Mouse (Mus musculus): ENCODE data around the gene Prdx6. TPM values are rescaled to one million over a fixed set of nuclear protein-coding genes. Genes with fewer than 3 reads are reported as not detected.
A peak's percentile ranks its signal among the peaks of the same experiment; 100 is the strongest.
"Not testable (repeated sequence)": the region's sequence is repeated elsewhere in the genome, so short reads cannot be mapped to it uniquely, and the experiment has no call there.

The Prdx6 gene
- total RNA-seq, 2 experiments from 2014 or later: 97.9 to 112 TPM

DNA sequence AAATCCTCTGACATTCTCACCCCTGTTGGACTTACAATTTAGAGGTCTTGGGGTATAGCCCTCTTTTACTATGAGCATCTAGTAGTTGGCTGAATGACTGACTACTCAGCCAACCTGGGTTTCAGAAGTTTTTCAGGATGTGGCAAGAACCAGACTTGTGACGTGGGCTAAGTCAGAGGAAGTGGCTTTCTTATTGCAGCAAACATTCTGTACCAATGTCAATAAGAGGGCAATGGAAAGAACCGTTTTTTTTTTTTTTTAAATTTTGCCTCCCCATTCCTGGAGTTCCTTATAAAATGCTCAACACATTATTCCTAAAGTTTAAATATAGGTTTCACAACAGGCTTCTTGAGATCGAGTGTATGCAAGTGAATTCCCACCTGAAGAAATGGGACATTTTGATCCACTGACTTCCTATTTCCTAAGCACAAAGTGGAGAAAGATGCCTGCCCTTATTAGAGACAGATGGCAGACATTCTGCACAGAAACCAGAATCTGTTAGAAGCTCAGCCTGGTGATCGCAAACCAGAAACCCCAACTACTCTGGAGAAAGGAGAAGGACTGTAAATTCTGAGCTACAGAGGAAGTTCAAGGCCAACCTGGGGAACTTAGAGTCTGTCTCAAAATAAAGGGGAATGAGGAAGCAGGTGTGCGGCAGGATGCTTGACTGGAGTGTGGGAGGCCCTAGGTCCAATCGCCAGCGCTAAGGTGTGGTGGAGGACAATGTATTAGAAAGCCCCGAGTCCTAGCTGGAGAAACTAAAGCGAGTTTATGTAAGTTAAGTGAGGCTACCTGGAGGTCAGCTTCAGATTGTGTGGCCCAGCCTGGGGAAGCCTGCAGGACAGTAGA is 622 bp upstream of the Prdx6 start:
- intact Hi-C loops (cut with DNase I): no loop called here
- no peak for DNase-seq

DNA sequence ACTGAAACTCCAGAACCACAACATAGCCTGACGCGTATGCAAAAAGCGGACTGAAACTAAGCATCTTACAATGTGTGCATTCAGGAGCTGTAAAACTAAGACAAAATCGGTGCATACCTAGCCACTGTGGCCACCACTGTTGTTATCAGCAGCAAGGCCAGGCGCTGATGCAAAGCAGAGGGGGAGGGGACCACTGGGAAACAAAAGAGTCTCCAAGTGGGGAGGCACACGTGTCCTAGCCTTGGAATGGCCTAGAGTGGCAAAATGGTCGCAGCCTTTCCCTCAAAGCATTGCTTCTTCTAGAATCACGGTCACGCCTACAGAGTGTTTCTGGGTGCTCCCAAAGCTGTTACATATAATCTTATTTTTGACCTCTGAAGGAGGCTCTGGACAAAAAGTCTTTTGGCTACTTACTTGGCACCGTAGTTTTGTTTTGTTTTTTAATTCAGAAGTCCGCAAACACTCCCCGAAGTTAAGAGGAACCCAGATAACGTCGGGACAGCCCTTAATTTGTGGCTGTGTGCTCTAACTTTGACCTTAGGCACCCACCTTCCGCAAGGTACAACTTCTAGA is 902 bp downstream of the Prdx6 start:
- intact Hi-C loops (cut with DNase I): no loop called here

DNA sequence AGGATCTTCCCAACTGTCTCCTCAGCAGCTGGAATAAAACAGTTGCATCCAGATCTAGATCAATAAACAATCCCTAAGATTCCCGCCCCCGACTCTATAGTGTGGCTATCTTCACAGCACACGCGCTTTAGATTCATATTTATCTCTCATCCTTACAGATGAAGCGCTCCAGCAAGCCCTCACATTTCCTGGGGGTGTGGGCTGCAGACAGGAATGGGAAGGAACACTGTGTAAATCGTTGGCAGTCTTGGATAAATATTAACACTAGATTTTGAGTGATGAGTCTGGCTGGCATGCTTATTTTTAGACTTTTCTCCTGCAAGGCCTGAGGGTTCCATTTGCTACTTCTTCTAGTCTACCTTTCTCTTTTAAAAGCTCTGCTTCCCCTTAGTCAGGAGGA is 1.6 kb downstream of the Prdx6 start:
- intact Hi-C loops (cut with DNase I): no loop called here
- no peak for DNase-seq

More for the DNA sequence above, 902 bp downstream of the Prdx6 start:
- DNase-seq: peak; percentile 53

DNA sequence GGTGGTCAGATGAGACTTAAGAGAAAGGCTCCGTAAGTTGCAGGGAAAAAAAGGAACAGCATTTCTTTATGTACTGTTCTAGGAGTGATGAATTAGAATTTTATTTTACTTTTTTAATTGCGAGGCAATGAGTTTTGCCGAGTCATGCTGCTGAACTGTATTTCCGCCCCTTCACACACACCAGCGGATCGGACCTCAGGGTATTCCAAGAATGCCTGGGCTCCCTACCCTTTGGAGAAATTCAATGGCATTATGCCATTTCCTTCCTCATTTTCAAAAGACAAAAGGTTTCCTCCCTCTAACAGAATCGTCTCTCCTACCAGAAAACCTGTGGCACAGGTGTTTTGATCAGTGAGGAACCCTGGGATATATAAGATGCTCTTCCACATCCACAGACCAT is 2.3 kb downstream of the Prdx6 start:
- intact Hi-C loops (cut with DNase I): no loop called here
- DNase-seq: no peak

DNA sequence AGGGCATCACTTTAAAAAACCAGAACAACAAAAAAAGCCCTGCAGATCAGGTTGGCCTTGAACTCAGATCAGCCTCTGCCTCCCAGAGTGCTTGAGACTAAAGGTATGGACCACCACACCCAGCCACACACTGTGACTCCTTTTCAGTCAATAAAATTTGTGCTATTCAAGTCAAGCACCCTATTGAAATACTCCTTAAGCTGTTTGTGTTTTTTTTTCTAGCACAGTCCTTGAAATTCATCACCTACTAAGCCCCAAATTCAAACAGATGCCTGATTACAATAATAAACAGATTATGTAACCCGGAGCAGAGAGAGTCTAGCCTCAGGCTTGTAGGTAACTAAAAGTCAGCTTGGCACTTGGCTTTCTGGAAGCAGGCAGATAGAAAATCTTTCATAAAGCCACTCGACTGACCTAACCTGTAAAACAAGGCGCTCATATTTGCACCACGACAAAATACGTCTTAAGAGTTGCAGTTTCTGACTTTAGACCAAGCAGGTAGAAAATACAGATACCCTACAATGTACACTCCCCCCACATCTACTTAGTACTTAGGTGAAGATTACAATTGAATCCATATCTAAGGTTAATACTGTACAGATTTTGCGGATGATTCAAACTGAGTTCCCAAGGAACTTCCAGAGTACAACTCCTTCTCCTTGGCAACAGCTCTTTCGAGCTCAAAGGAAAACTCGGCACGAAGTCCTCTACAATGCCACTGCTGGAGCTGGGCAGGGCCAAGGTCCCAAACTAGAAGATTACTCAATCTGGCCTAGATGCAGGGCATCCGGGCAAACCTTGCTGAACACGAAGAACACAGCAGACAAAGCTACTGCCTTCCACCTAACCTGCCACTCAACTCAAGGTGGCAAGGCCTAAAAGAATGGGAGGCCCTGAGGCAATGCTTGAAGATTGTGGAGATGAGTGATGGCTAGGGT is 3.1 kb downstream of the Prdx6 start:
- no peak for DNase-seq
- intact Hi-C loops (cut with DNase I): no loop called here

DNA sequence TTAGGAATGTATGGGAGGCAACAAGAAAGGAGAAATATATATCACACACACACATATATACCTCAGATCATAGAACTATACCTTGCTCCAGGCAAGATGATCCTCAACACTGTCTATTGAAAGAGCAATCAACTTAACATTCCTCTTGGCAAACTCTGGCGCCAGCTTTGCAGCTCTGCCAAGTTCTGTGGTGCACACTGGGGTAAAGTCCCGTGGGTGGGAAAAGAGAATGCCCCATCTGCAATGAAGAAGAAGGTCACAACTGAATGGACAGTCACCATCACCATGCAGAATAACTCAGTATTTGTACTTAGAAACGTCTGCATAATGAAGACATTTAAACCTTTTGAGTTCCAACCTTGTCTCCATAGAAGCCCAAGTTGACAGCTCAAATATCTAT is 3.8 kb downstream of the Prdx6 start:
- intact Hi-C loops (cut with DNase I): no loop called here
- peak; percentile 17 for DNase-seq

DNA sequence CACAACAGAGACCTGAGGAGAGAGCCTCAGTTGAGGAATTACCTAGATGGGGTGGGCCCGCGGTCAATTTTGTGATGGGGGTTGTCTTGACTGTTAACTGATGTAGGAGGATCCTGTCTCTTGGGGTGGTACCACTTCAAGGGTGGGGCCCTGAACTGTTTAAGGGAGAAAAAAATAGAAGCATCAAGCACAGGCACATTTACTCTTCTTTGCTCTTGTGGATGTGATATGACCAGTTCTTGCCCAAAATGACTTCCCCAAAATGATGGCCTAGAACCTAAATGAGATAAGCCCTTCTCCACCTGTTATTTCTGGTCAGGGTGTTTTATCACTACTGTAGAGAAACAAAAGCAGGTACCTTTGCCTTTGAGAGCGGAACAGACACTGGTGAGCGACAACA is 13.3 kb downstream of the Prdx6 start:
- intact Hi-C loops (cut with DNase I): no loop called here
- DNase-seq: no peak

DNA sequence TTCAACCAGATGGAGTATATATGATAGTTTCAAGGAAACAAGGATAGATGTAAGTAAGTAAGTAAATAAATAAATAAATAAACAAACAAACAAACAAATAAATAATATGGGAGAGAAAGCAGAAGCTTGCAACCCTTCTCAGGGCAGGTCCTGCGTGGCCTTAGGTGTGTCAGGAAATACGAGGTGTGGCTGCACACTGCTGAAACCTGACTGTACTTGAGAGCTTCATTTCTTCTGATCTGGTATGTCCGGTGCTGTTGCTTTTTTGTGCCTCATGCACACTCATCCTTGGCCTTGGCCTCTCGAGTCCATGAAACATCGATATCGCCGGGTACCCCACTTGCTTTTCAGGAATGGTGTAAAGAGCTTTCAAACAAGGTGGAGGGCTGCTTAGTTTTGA is 13.7 kb downstream of the Prdx6 start:
- intact Hi-C loops (cut with DNase I): no loop called here
- no peak for DNase-seq

DNA sequence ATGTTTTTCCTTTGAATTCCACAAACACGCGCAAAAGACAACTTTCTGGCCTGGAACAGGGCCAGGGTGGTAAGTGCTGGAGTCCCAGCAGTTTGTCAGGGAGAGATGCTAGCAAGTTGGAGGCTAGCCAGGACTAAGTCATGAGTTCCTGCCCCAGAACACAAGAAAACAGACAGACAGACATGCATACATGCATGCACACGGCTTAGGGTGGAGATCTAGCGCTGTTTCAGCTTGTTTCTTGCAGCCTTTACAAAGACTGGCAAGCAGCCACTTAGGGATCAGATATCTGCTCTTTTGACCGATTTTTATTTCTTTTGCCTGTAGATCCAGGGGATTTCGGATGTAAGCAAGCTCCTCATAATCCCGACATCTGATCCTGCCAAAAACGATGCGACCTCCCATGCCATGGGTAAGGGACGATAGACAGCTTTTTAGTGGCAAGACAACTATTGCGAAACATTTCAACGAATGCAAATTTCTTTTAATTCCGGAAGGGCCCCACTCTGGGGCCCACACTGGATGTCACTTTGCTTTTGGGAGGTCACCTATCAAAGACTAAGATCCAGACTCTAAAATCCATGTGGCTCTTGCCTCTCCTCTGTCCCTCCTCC is 17.7 kb downstream of the Prdx6 start:
- no peak for DNase-seq
- intact Hi-C loops (cut with DNase I): no loop called here

DNA sequence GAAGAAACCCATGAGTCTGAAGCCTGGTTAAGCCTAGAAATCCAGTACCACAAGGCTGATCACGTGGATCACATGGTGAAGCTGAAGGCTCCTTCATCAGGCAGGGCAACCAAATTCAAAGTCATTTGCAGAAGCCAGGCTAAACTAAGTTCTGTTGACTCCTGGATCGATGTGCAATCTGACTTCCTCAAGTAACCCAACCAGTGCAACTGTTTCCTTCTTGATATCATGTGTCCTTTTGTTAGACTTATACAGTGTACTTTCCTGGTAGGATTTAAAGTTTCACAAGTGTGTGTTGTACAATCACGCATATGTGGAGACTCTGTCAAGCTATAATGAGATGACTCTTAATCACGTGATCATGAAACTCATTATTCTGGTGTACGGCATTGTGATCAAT is 18.8 kb downstream of the Prdx6 start:
- intact Hi-C loops (cut with DNase I): no loop called here
- DNase-seq: no peak

DNA sequence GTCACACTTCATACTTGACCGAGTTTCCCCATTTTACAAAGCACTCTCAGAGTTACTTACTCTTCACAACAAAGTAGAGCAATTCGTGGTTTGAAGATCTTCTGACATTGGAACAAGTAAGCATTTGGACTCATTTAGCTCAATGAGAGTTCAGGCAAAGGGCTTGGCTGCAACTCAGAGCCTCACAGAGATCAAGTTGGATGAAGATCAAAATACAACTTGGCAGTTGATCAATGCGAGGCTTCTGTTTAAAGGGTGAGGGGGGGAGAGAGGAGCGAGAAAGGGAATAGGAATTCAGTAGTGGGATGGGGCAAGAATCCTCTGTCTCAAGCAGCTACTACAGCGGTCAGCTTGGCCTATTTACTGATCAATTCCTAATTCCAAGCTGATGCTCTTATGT is 26.2 kb downstream of the Prdx6 start:
- DNase-seq: peak; percentile 54
- intact Hi-C loops (cut with DNase I): no loop called here

DNA sequence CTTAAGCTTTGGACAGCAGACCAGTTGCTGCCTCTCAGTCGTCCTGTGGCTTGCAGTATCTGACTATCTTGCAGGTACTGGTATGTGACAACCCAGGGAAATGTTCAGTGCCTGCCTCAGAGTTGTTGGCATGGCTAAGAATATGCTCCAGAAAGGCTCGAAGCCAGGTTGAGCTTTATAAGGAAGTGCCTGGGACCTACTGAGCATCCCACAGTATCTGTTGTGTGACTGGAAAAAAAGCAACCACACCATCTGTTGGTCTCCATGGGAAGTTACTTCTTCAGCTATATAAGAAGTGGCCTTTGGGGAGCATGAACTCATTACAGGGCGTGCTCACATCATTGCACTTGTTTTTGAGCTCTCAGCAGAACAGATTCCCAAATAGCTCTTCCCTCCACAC is 31.2 kb downstream of the Prdx6 start:
- no peak for DNase-seq
- intact Hi-C loops (cut with DNase I): no loop called here

DNA sequence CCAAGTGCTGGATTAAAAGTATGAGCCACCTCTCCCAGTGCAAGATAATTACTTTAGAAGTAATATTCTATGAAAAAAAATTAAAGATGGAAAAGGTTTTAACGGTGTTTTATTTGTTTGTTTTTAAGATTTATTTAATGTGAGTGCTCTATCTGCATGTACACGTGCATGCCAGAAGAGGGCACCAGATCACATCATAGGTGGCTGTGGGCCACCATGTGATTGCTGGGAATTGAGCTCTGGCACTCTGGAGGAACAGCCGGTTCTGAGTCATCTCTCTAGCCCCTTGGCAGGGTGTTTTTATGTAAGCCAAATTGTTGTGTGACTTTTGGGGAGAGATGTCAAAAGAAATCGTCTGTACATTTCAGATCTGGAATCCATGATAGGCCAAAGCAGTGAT is 36.6 kb downstream of the Prdx6 start:
- no peak for DNase-seq
- intact Hi-C loops (cut with DNase I): no loop called here

DNA sequence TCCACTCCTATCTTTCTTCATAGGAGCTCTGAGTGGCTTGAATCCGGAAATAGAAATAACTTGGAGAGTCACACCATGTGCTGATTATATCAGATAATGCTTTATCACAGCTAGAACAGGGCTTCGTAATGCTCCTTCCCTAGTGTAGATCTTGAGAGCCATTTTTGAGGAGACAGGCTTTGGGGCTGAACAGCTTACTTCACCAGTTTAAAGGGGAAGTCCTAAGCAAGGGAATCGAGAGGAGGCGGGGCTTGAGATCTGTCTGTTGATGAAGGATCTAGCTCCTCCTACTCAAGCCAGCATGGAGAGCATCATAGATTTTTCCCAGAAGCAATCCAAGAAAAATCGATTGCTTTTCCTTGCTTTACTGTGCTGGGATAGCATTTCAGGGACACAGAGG is 51.2 kb downstream of the Prdx6 start:
- intact Hi-C loops (cut with DNase I): no loop called here
- DNase-seq: no peak

DNA sequence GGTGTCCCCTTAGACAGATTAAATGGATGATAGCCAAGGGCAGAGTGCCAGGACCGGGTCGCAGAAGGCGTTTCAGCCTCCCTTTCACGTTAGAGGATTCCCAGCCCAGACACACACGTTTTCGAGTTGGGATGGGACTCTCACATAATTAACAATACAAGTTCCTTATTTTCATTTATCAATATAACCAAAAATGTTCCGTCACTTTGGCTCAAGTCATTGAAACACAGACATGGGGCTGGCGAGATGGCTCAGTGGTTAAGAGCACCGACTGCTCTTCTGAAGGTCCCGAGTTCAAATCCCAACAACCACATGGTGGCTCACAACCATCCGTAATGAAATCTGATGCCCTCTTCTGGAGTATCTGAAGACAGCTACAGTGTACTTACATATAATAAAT is 54.7 kb downstream of the Prdx6 start:
- DNase-seq; intact Hi-C loops (cut with DNase I): not testable (repeated sequence)

DNA sequence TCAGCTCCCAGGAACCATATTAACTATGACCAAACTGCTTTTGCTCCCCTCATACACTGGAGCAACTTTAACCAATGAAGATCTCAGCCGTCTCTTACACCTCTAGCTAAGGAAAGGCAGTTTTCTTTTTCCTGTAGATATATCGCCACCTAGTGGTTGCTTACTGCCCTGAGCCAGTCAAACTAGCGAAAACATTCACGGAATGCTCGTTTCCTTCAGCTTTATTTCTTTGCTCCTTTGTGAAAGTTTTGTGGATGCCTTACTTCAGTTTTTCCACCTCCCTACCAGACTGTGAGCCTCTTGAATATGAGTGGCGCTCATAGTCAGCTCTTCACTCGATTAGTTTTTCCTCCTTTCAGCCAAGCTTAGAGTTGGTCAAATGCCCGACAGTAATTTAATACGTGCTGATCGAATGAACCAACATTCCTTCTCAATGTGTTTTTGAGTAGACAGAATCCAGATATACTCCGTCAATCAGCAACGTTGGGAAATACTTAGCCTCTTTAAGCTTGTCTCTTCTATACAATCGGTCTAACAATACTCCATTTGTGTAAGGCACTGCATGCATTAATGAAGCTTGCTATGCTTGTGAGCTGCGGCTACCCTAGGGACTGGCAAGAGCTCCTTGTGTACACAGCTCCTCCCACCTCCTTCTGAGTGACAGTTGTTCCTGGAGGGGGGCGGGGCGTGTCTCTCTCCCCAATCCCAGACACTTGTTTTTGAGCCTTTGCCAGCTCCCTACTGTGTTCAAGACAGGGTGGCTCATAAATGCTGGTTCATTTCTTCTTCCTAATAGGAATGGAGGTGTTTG is 55.3 kb downstream of the Prdx6 start:
- intact Hi-C loops (cut with DNase I): no loop called here
- peak; percentile 95 for DNase-seq

DNA sequence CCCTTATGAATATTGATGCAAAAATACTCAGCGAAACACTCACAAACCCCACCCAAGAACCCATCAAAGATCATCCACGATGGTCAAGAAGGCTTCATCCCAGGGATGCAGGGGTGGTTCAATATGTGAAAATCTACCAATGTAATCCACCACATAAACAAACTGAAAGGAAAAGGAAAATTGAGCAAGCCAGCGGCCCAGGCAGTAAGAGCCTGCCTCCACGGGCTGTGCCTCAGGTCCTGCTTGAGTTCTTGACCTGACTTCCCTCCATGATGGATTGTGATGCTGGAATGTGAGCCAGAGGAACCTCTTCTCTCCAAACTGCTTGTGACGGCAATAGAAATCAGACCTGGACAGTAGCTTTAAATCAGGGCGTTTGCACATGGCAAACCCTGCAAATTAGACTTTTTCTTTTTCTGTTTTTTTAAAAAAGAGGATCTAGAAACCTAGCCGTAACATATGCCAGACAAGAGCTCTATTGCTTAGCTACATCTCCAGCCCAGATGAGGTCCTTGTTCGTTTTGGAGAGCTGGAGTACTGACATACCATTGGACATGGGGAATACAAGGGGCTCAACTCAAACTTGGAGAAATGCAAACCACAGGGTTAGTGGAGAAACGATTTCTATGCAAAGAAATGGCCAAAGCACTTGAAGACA is 60.6 kb downstream of the Prdx6 start:
- intact Hi-C loops (cut with DNase I): no loop called here
- DNase-seq: no peak

Data from left cerebral cortex, postnatal 4 days (tissue).